Mouse (Mus musculus) mouse embryonic stem cell (cell line): Measurements from ENCODE around the gene Arrdc5.

Experiments used
- in situ Hi-C, 2 experiments: fragments of 300-500 bp; cut with MboI; formaldehyde crosslinking; loops; 1 replicate in 1 of 2; 3 replicates in 1 of 2; pipeline ENCODE4 v1.14.3; 2019 to 2020; ENCODE audit warnings: low sequenced_read_pairs in 2 of 2, low pct_unique_long_range_greater_than_20kb in 1 of 2, mixed read lengths in 1 of 2; ENCODE audit not compliant: unreplicated experiment in 1 of 2

The Arrdc5 gene

DNA sequence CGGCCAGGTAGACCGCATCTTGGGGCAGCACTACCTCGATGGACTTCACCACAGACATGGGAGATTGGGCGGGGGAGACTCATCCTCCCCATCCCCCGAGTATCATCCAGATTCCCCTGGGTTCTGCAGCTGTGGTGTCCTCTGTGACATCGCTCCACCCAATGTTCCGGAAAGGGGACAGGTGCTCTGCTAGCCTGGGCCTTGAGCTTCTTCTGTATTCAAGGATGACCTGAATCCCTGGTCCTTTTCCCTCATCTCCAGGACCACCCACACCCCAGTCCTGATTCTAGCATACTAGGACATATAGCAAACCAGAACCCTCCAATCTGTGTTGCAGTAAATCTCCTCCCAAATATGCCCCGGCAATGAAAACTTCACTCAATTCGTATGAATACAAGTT is at the start of gene Arrdc5:
TSS of gene Arrdc5 (minus strand) at position 101 of the 400 bp plus-strand sequence.
- in situ Hi-C loops = no loop called here

GRCm38 (mm10) chr17:56348586-56348985 is 48.5 kb upstream of the Arrdc5 start:
- in situ Hi-C loops = no loop called here

- in situ Hi-C loops = no loop called here
Observed at GRCm38 (mm10) chr17:56348128-56348527, 48.0 kb upstream of the Arrdc5 start.

DNA sequence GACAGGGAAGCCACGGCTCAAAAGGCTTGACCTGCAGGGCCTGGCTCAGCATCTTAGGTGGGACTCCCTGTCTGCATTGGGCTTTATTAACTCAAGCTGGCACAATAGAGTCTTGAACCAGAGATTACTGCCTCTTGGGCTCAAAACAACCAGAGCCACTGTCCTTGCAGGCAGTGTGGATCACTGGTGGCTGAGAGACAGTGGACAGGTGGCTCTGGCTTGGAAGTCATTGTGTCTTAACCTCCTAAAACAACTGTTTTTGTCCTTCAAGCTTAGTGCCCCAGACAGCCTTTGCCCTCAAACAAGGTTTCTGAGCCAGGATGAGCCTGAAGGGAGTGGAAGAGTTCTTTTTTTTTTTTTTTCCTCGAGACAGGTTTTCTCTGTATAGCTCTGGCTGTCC is 45.3 kb upstream of the Arrdc5 start:
- in situ Hi-C loops = no loop called here

DNA sequence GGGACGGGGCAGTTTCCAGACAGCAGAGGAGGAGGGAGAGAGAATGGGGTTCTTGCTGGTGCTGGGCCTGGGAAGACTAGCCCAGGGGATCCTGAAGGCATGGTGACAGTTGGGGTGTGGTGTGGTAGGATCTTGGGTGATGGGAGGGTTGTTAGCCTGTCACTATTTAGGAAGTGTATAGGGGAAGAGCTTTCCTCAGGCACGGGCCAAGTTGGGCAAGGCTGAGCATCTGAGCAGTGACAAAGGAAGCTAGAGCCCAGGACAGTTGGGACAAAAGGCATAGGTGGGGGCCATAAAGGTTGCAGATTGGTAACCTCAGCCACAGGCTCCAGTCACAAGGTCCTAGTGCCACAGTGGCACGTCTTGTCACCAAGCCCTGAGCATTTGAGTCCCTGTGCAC is 43.4 kb upstream of the Arrdc5 start:
- in situ Hi-C loops = no loop called here

GRCm38 (mm10) chr17:56340717-56341116 is 40.6 kb upstream of the Arrdc5 start:
- in situ Hi-C loops = no loop called here

DNA sequence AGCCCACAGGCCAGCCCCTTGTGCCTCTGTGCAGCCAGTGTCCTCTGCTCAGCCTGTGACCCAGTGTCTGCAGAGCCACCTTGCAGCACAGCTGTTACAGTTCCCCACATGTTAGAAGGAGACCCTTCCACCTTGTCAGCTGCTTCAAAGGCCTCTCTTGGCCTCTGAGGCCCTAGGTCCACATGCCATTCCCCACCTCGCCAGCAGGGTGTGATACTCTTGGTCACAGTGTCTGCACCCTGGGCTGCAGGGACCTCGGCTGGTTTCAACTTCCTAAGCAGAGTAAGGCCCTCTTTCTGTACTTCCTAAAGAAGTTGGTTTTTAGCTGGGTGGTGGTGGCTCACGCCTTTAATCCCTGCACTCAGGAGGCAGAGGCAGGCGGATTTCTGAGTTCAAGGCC is 38.8 kb upstream of the Arrdc5 start:
- in situ Hi-C loops = no loop called here

DNA sequence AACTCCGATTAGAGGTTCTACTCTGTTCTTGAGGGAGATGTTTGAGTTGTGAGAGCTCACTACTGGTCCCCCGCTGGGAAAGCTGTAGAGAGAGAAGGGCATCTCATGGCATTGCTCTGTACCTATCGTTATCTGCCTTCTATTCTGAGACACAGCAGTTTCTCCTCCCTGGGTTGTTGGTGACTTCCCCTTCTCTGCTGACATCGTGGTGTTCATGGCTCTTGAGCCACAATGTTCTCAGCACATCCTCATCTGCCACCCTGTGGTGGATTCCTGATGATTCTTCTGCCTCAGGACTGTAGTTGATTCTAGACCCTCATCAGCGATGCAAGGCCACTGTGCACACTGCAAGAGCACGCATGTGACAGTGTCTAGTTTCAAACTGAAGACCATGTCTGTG is 37.7 kb upstream of the Arrdc5 start:
- in situ Hi-C loops = no loop called here

DNA sequence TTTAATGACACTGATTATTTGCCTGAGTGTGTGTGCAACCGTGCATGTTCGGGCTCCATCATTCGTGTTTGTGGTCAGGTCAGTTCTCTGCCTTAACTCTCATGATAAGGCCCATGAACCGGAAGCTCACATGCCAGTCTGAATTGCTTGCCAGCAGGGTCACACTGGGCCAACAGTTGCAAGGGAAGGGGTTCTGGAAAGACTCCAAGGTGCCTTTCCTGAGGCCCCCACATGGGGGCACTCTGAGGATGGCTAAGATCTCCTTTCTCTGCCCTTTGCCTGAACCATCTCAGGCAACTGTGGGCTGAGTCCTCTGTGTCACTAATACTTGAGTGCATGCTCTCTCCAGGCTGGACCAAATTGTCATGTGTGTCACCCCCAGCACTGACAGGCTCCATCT is 37.1 kb upstream of the Arrdc5 start:
- in situ Hi-C loops = no loop called here

GRCm38 (mm10) chr17:56332987-56333386 is 32.9 kb upstream of the Arrdc5 start:
- in situ Hi-C loops = no loop called here

- in situ Hi-C loops = no loop called here
Observed at GRCm38 (mm10) chr17:56331256-56331655, 31.2 kb upstream of the Arrdc5 start.

- in situ Hi-C loops = no loop called here
Observed at GRCm38 (mm10) chr17:56330345-56330744, 30.3 kb upstream of the Arrdc5 start.

DNA sequence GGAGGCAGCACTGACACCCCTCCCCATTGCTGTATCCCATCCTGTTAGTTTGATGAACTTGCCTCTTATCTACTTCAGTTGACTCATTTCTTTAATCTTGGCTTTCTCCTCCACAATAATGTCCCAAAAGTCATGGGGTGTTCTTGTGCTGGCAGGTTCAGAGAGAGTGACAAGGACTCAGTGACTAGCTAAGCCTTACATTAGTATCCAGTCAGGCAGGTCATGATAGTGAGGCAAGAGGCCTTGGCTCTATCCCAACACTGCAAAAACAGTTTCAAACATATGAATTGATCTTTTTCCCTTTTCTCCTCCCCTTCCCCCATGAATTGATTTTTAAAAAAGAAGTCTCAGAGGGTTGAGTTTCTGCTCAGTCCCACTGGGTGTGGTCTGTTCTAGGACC is 29.2 kb upstream of the Arrdc5 start:
- in situ Hi-C loops = no loop called here

DNA sequence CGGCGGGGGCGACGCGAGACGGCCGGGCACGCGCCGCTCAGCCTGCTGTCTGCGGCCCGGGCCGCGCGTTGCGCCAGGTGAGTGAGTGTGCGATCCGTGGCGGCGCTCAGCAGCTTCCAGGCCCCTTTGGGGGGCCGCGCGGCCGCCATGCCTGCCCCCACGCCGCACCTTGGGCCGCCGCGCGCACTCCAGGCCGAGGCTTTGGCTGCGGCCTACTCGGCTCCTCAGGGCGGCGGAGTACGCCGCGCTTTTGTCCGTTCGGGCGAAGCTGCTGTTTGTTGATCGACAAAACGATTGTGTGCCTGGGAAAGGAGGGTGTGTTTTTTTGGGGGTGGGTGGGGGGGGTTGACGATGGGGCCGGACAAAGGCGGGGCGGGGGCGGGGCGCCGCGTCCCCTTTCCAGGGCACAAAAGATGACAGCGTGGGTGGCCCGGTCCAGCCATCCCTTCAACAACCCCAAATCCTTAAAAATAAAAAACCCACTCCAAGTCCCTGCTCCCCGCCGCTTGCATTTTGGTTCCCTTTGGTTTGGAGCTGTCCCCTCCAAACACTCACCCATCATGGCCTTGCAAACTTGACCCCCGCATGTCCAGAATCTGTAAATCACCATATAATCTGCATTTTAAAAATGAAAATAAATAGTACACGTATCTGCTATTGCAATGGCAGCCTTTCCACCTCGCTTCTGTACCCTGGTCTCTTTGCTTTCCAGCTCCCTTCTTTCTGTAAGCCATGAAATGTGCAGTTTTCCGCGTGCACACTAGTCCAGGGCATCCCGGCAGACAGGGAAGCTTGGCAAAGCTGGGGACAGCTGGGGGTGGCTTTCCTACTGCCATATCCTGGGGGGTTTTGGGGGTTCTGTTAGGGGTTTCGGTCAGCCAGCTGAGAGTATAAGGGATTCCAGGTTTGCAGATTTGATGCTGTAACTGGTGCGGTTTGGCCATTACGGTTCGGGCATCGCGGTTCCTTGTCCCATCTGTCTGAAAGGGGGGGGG is 26.4 kb upstream of the Arrdc5 start:
- in situ Hi-C loops = no loop called here

DNA sequence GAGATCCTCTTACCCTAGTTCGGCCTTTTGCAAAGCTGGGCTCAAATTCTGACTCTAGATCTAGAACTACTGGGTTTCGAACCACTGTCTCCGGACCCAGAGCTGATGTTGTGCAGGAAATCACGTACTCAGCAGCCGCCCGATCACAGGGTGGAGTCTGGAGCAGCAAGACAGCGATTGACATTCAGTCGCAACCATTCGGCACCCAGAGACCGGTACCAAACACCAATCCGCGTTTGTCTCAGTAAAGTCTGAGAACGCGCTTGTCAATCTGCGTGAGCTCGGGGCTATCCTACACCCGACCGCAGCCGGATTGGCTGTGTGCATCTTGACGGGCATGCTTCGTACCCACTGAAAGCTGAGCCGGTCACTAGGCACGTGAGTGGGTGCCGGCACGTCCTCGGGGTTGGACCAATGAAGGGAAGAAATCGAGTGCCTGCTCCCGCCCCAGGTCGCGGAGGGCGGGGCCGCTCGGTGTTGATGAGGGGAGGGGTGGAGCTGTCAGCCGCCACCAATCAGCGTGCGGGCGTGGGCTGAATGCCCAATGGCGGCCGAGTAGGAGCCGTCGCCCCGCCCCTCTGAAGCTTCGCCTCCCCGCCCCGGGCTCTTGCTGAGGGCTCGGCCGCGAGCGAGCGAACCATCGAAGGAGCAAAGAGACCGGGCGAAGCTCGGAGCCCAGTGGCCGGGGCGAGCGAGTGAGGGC is 25.5 kb upstream of the Arrdc5 start, which contains the start of gene Kdm4b:
TSS of gene Kdm4b (plus strand) at position 613 of the 703 bp plus-strand sequence.
- in situ Hi-C loops = no loop called here

DNA sequence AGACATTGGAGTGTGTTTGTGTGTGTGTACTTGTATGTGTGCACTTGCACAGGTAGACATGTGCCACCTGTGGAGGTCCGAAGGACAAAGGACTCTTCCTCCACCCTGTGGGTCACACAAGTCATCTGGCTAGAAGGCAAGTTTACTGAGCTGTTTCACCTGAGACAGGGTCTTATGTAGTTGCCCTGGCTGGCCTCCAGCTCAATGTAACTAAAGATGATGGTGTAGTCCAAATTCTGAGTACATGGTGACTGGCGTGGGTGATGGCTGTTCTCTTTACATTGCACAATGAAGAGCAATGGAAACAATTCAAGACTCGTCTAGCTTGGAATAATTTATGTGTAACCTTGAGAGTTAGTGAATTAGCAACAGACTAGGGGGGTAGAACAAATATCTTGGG is 24.3 kb upstream of the Arrdc5 start:
- in situ Hi-C loops = no loop called here

- in situ Hi-C loops = no loop called here
Observed at GRCm38 (mm10) chr17:56309191-56309945, 9.3 kb upstream of the Arrdc5 start.

GRCm38 (mm10) chr17:56308088-56308487 is 8.0 kb upstream of the Arrdc5 start:
- in situ Hi-C loops = no loop called here

GRCm38 (mm10) chr17:56305826-56306225 is 5.7 kb upstream of the Arrdc5 start:
- in situ Hi-C loops = no loop called here
